Mouse (Mus musculus) liver, postnatal 0 days (tissue): ENCODE measurements around the gene Gpr132.

Experiments used
- CTCF ChIP-seq: sonication (generic); IDR thresholded peaks from 2 replicates; pipeline ENCODE4 v1.5.1; 2016; ENCODE audit warnings: antibody characterized with exemption, low read depth
- EP300 ChIP-seq: IDR thresholded peaks from 2 replicates; pipeline ENCODE4 v1.6.1; 2016; ENCODE audit warnings: antibody characterized with exemption, low read depth, mild to moderate bottlenecking

- no peak for TF ChIP-seq CTCF
- no peak for TF ChIP-seq EP300
Observed at GRCm38 (mm10) chr12:112806044-112806443, 62.0 kb downstream of the Gpr132 start.
